ENCODE assay signal across 8 mouse cellular contexts in the genomic region with DNA sequence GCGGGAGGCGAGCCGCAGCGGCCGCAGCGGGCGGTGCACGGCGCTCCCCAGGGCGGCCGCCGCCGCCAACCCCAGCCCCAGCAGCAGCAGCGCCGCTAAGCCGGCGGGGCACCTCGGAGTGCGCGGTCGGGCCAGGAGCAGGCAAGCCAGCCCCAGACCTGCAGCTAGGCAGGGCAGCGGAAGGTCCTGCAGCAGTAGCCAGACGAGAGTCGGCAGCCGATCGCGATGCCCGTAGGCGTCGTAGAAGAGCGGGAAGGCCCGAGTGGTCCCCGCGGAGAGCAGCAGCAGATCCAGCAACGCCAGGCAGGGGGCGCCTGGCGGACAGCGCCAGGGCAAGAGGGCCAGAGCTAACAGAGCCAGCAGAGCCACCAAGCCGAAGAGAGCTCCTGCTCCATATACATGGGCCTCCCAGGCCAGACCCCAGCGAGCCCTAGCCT. TPM values are rescaled to one million over a fixed set of nuclear protein-coding genes. Genes with fewer than 3 reads are reported as not detected.
A peak's percentile ranks its signal among the peaks of the same experiment; 100 is the strongest.
DNase-seq lines count a peak whose midpoint lies in the region; ATAC-seq lines count a peak whose summit lies in the region.

No protein-coding gene starts in this region.

- peak; percentile 82 for DNase-seq in R1 (ENCODE audit: low read depth, low spot score)
- peak; percentile 78 to 84 for DNase-seq in cerebellum, postnatal 25 days
- DNase-seq in gastrocnemius, adult 18-20 months (ENCODE audit: low spot score), result peak; percentile 72
- DNase-seq in left cerebral cortex, adult 11 months (ENCODE audit: low spot score), result peak; percentile 49
- DNase-seq in lung, postnatal 36 days, result peak; percentile 83
- DNase-seq in retina, postnatal 7 days (ENCODE audit: low read depth, low spot score), result peak; percentile 72
- DNase-seq in urinary bladder, adult 2 months (ENCODE audit: low spot score), result peak; percentile 60

- H3K4me3 ChIP-seq in hindbrain, embryonic 15.5 days, result peak overlapping the region; percentile 41

- ATAC-seq in hindbrain, embryonic 15.5 days (ENCODE audit: low FRiP score, low read depth), result peak; percentile 55

- peak overlapping the region; percentile 90 for H3K4me2 ChIP-seq in hindbrain, embryonic 15.5 days

- H3K27me3 ChIP-seq in hindbrain, embryonic 15.5 days, result peaks cover 30% of the 10 kb centered on the region

- no peaks in the 10 kb centered on the region for H3K9me3 ChIP-seq in hindbrain, embryonic 15.5 days

- H3K36me3 ChIP-seq in hindbrain, embryonic 15.5 days, result no peaks in the 10 kb centered on the region

- peaks cover 24% of the 10 kb centered on the region for H3K4me1 ChIP-seq in hindbrain, embryonic 15.5 days (replicated peaks)

- 1% methylated on average over 38 of the region's 40 CpGs for WGBS in hindbrain, embryonic 15.5 days

- H3K9ac ChIP-seq in hindbrain, embryonic 15.5 days, result peak overlapping the region; percentile 46

- no peak overlapping the region for H3K27ac ChIP-seq in hindbrain, embryonic 15.5 days (replicated peaks)

RNA-seq across cellular contexts. Expression of a gene that starts 6.2 kb away (rescaled TPM):
- total RNA-seq in gastrocnemius, adult 18-20 months (2021), result 10 to 100 TPM; 12.9 to 15.2 TPM
- 40.3 and 43.2 TPM in 2 replicates for polyA plus RNA-seq in hindbrain, embryonic 15.5 days (2015; fragmentation: Nextera tagmentation; extraction: Ambion mirVana)
- polyA plus RNA-seq in urinary bladder, adult 2 months (2012; rRNA removed), result 30.5 and 37.1 TPM in 2 replicates

RNA-seq across cellular contexts. Expression of a gene that starts 8.4 kb away (rescaled TPM):
- total RNA-seq in gastrocnemius, adult 18-20 months (2021), result under 1 TPM; 0.30 to 1.00 TPM
- 11.6 and 13.6 TPM in 2 replicates for polyA plus RNA-seq in hindbrain, embryonic 15.5 days (2015; fragmentation: Nextera tagmentation; extraction: Ambion mirVana)
- 0.41 and 0.52 TPM in 2 replicates for polyA plus RNA-seq in urinary bladder, adult 2 months (2012; rRNA removed)

RNA-seq across cellular contexts. Expression of a gene that starts 45.2 kb away (rescaled TPM):
- 10 to 100 TPM in 1 of 2 experiments, 1 to 10 TPM in 1; 9.2 to 12.8 TPM for total RNA-seq in gastrocnemius, adult 18-20 months (2021)
- 68.3 and 71.7 TPM in 2 replicates for polyA plus RNA-seq in hindbrain, embryonic 15.5 days (2015; fragmentation: Nextera tagmentation; extraction: Ambion mirVana)
- 29.6 and 33.9 TPM in 2 replicates for polyA plus RNA-seq in urinary bladder, adult 2 months (2012; rRNA removed)
